Mouse (Mus musculus) myocyte (in vitro differentiated cells): ENCODE data around the gene Olfr1423.

ENCODE experiments used
- CEBPB ChIP-seq: IDR thresholded peaks from 2 replicates; pipeline ENCODE4 v1.6.1; 2011; ENCODE audit warnings: mild to moderate bottlenecking, moderate library complexity; ENCODE audit not compliant: poor library complexity, insufficient read depth, severe bottlenecking
- E2F4 ChIP-seq: IDR thresholded peaks from one replicate; pipeline ENCODE4 v1.6.1; 2011; ENCODE audit warnings: mild to moderate bottlenecking, control low read depth, moderate library complexity; ENCODE audit not compliant: insufficient read depth
- MAX ChIP-seq: IDR thresholded peaks from one replicate; pipeline ENCODE4 v1.6.1; 2011; ENCODE audit warnings: low read depth, mild to moderate bottlenecking, control low read depth
- MYOD1 ChIP-seq, 3 experiments: IDR thresholded peaks; one replicate each; pipeline ENCODE4 v1.6.1; 2011; ENCODE audit warnings: control low read depth in 2 of 3, low read depth in 2 of 3, mild to moderate bottlenecking in 2 of 3, moderate library complexity in 1 of 3; ENCODE audit not compliant: insufficient read length in 2 of 3, control insufficient read depth in 1 of 3
- MYOG ChIP-seq, 3 experiments: IDR thresholded peaks; one replicate each; pipeline ENCODE4 v1.6.1; 2011; ENCODE audit warnings: control low read depth in 2 of 3, low read depth in 2 of 3, mild to moderate bottlenecking in 2 of 3; ENCODE audit not compliant: insufficient read length in 2 of 3, control insufficient read depth in 1 of 3, insufficient read depth in 1 of 3
- POLR2A ChIP-seq: IDR thresholded peaks from one replicate; pipeline ENCODE4 v1.6.1; 2011; ENCODE audit warnings: low read depth, mild to moderate bottlenecking, control low read depth, moderate library complexity; ENCODE audit not compliant: insufficient read length
- POLR2AphosphoS2 ChIP-seq: IDR thresholded peaks from one replicate; pipeline ENCODE4 v1.6.1; 2011; ENCODE audit warnings: low read depth, control low read depth; ENCODE audit not compliant: insufficient read length
- REST ChIP-seq: IDR thresholded peaks from one replicate; pipeline ENCODE4 v1.6.1; 2011; ENCODE audit warnings: mild to moderate bottlenecking, control low read depth, moderate library complexity; ENCODE audit not compliant: insufficient read depth, insufficient read length
- SRF ChIP-seq: IDR thresholded peaks from one replicate; pipeline ENCODE4 v1.6.1; 2011; ENCODE audit warnings: low read depth; ENCODE audit not compliant: control insufficient read depth, insufficient read length
- TCF12 ChIP-seq: IDR thresholded peaks from one replicate; pipeline ENCODE4 v1.6.1; 2011; ENCODE audit warnings: mild to moderate bottlenecking, control low read depth; ENCODE audit not compliant: poor library complexity, insufficient read depth, severe bottlenecking
- TCF3 ChIP-seq: IDR thresholded peaks from one replicate; pipeline ENCODE4 v1.6.1; 2011; ENCODE audit warnings: low read depth, control low read depth; ENCODE audit not compliant: insufficient read length
- USF1 ChIP-seq: IDR thresholded peaks from one replicate; pipeline ENCODE4 v1.6.1; 2011; ENCODE audit warnings: low read depth, mild to moderate bottlenecking, control low read depth, moderate library complexity

GRCm38 (mm10) chr19:12024149-12024548, 17.0 kb downstream of the Olfr1423 start:
- TF ChIP-seq MYOD1 (IDR thresholded peaks at IDR 0.05; ENCODE audit: control insufficient read depth in 1 of 3, insufficient read length in 2 of 3, low read depth in 2 of 3) (no peak), POLR2AphosphoS2 (no peak), REST (no peak), USF1 (no peak), POLR2A (no peak), E2F4 (no peak), SRF (no peak), TCF12 (no peak), MAX (no peak), TCF3 (no peak), MYOG (IDR thresholded peaks at IDR 0.05; ENCODE audit: control insufficient read depth in 1 of 3, insufficient read depth in 1 of 3, insufficient read length in 2 of 3, low read depth in 2 of 3) (no peak), CEBPB (no peak)
